Mouse (Mus musculus): ENCODE measurements around the gene Hspa8. TPM values are rescaled to one million over a fixed set of nuclear protein-coding genes. Genes with fewer than 3 reads are reported as not detected.
A peak's percentile ranks its signal among the peaks of the same experiment; 100 is the strongest.
"Not testable (repeated sequence)": the region's sequence is repeated elsewhere in the genome, so short reads cannot be mapped to it uniquely, and the experiment has no call there.

Gene Hspa8
- polyA plus RNA-seq, 1 experiment = 2,969 TPM

DNA sequence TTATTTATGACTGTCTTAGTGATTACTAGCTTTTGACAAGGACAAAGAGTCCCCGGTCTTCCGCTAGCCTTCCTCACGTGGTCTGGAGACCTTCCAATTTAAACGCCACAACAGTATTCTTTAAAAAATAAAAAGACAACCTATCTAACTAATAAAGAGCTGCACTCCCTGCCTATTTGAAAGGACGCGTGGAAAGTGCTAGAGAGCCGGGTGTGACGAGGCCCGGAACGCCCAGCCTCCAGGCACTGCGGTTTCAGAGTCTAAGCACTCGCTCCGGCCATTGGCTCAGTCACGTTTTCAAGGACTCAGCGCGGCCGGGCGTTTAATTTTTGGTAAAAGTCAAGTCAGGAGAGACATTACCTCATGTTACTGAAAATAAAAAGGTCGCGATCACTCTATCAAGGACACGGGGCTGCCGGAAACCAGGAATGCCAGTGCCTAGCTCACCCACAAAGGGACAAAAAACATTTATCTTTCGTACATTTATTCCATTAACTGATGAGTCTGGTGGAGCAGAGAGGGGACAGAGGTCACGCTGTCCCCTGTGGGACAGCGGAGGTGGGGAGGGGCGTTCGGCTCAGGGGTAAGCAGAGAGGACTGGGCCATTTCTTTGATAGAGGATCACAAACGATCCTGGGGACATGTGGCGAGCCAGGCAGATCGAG, 815 bp upstream of the Hspa8 start:
- H3K4me3 ChIP-seq (ENCODE audit: control insufficient read depth, insufficient read depth, low read length) = peak overlapping the region; percentile 77
- peak overlapping the region; percentile 97 for H3K27ac ChIP-seq (ENCODE audit: control insufficient read depth, insufficient read depth, low read length)
- H3K36me3 ChIP-seq (ENCODE audit: control insufficient read depth, insufficient read depth, low read length) = peaks cover 22% of the 10 kb centered on the region
- DNase-seq = peak; percentile 57
- TF ChIP-seq CTCF (IDR thresholded peaks at IDR 0.05; ENCODE audit: borderline replicate concordance, control insufficient read depth, extremely low read depth, insufficient read depth, low read length, poor library complexity) (no peak), POLR2A (IDR thresholded peaks at IDR 0.05; ENCODE audit: control insufficient read depth, extremely low read depth, insufficient read depth, low read length, poor library complexity) (peak; percentile 15; the same call in 1 of the 2 replicates)
- H3K27me3 ChIP-seq (ENCODE audit: control insufficient read depth, insufficient read depth, low read length) = no peaks in the 10 kb centered on the region
- peaks cover 6% of the 10 kb centered on the region; the same call in 1 of the 2 replicates for H3K4me1 ChIP-seq (replicated peaks; ENCODE audit: control insufficient read depth, insufficient read depth, low read length)
- under 1% methylated on average over 30 of the region's 30 CpGs for WGBS

DNA sequence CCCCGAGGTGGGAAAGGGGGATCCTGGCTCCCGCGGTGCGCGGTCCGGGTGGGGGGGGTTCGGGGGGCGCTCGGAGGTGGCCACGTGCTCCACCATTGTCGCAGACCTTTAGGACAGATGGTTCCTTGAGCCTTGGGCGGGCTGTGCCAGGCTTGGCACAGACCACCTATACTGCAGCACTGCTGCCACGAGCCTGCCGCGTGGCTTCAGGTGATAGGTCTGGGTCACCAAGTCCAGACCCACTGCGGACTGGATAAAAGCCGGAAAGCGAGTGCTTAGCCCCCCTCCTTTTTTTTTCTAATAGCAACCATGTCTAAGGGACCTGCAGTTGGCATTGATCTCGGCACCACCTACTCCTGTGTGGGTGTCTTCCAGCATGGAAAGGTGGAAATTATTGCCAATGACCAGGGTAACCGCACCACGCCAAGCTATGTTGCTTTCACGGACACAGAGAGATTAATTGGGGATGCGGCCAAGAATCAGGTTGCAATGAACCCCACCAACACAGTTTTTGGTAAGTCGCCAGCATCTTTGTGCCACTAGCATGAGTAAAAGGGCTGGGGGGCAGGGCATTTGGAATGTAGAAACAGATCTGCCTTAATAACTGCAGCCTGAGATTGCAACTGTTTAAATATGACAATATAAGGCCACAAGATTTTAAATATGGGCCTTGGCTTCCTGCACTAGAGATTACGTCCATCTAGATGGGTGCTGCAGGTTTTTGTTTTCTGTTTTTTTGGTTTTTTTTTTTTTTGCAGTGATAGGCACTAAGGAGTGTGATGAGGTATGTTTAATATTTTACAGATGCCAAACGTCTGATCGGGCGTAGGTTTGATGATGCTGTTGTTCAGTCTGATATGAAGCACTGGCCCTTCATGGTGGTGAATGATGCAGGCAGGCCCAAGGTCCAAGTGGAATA, 1.1 kb downstream of the Hspa8 start:
- not testable (repeated sequence) for H3K27me3 ChIP-seq (ENCODE audit: control insufficient read depth, insufficient read depth, low read length); H3K4me1 ChIP-seq (replicated peaks; ENCODE audit: control insufficient read depth, insufficient read depth, low read length)
- Histone ChIP-seq H3K4me3 (ENCODE audit: control insufficient read depth, insufficient read depth, low read length) (peak overlapping the region; percentile 91), H3K36me3 (ENCODE audit: control insufficient read depth, insufficient read depth, low read length) (peaks cover 40% of the 10 kb centered on the region), H3K27ac (ENCODE audit: control insufficient read depth, insufficient read depth, low read length) (peak overlapping the region; percentile 73)
- under 1% methylated on average over 28 of the region's 28 CpGs for WGBS
- DNase-seq = peak; percentile 22

DNA sequence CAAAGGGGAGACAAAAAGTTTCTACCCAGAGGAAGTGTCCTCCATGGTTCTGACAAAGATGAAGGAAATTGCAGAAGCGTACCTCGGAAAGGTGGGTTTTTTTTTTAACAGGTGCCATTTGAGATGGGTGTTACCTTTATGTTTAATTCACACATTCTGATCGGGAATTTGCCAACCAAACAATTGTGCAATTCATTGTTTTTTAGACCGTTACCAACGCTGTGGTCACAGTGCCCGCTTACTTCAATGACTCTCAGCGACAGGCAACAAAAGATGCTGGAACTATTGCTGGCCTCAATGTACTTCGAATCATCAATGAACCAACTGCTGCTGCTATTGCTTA, 1.7 kb downstream of the Hspa8 start:
- WGBS = 3% methylated on average over 8 of the region's 8 CpGs
- peak overlapping the region; percentile 13; the same call in 1 of the 2 replicates for H3K4me3 ChIP-seq (ENCODE audit: control insufficient read depth, insufficient read depth, low read length)
- peaks cover 45% of the 10 kb centered on the region for H3K36me3 ChIP-seq (ENCODE audit: control insufficient read depth, insufficient read depth, low read length)
- H3K4me1 ChIP-seq (replicated peaks; ENCODE audit: control insufficient read depth, insufficient read depth, low read length); DNase-seq; H3K27ac ChIP-seq (ENCODE audit: control insufficient read depth, insufficient read depth, low read length); H3K27me3 ChIP-seq (ENCODE audit: control insufficient read depth, insufficient read depth, low read length): not testable (repeated sequence)

GRCm38 (mm10) chr9:40804576-40804975, 3.8 kb downstream of the Hspa8 start:
- H3K27me3 ChIP-seq (ENCODE audit: control insufficient read depth, insufficient read depth, low read length); DNase-seq; H3K4me3 ChIP-seq (ENCODE audit: control insufficient read depth, insufficient read depth, low read length); H3K27ac ChIP-seq (ENCODE audit: control insufficient read depth, insufficient read depth, low read length); H3K4me1 ChIP-seq (replicated peaks; ENCODE audit: control insufficient read depth, insufficient read depth, low read length): not testable (repeated sequence)
- 92% methylated on average over 3 of the region's 3 CpGs for WGBS
- peaks cover 46% of the 10 kb centered on the region for H3K36me3 ChIP-seq (ENCODE audit: control insufficient read depth, insufficient read depth, low read length)

DNA sequence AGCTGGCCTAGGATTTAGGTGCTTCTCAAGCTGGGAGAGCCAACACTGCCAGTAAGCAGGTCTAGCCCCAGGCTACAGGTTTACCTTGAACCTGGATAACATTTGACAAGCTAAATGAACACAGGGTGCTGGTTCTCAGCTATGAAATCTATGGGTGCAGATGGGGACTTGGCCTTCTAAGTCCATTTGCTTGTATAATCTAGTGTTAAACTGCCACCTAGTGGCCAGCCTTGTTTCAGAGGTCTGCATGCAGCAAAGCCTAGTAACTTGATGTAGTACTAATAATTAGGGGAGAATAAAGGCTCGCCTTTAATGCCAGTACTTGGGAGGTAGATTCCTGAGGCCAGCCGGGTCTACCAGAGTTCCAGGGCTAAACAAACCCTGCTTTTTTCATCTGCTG, 4.5 kb downstream of the Hspa8 start:
- TF ChIP-seq POLR2A (IDR thresholded peaks at IDR 0.05; ENCODE audit: control insufficient read depth, extremely low read depth, insufficient read depth, low read length, poor library complexity) (no peak), CTCF (IDR thresholded peaks at IDR 0.05; ENCODE audit: borderline replicate concordance, control insufficient read depth, extremely low read depth, insufficient read depth, low read length, poor library complexity) (no peak)
- Histone ChIP-seq H3K4me1 (replicated peaks; ENCODE audit: control insufficient read depth, insufficient read depth, low read length) (no peaks in the 10 kb centered on the region), H3K36me3 (ENCODE audit: control insufficient read depth, insufficient read depth, low read length) (peaks cover 46% of the 10 kb centered on the region), H3K27me3 (ENCODE audit: control insufficient read depth, insufficient read depth, low read length) (no peaks in the 10 kb centered on the region), H3K4me3 (ENCODE audit: control insufficient read depth, insufficient read depth, low read length) (no peak overlapping the region), H3K27ac (ENCODE audit: control insufficient read depth, insufficient read depth, low read length) (no peak overlapping the region)
- WGBS = 76% methylated on average over 2 of the region's 2 CpGs
- DNase-seq = peak; percentile 75

DNA sequence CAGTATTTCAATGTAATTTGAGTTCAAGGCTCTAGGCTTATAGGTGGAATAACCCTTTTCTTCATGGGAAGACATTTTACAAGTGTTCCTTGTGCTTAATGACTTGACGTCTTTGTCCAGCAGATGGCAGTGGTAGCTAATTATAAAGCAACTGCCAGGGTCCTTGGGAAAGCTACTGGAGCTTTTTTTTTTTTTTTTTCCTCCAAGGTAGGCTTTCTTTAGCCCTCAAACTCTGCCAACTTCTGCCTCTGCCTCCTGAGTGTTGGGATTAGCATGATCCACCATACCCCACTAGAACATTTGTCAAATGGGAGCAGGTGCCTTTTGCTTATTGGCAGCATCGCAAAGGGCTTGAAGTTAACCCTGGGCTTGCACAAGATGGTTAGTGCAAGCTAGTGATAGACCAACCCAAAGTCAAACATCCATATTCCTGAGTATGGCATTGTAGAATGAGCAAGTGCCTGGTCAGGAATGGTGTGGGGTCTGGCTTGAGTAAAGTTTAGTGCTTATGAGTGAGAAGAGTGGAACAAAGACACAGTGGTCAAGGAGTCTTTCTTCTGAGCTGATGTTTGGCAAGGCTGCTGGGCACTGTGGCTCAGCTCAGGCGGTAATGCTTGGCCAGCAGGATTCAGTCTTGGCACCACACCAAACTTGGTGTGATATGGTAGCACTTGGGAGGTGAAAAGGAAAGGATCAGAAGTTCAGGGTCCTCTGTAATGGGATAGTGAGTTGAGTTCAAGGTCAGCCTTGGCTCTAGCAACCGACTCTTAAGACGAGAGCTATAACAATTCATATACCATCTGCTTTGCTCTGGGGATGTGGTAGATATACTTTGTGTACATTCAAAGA, 5.9 kb downstream of the Hspa8 start:
- WGBS = 72% methylated on average over 5 of the region's 5 CpGs
- H3K4me1 ChIP-seq (replicated peaks; ENCODE audit: control insufficient read depth, insufficient read depth, low read length) = no peaks in the 10 kb centered on the region
- peaks cover 46% of the 10 kb centered on the region for H3K36me3 ChIP-seq (ENCODE audit: control insufficient read depth, insufficient read depth, low read length)
- H3K27me3 ChIP-seq (ENCODE audit: control insufficient read depth, insufficient read depth, low read length) = no peaks in the 10 kb centered on the region
- TF ChIP-seq POLR2A (IDR thresholded peaks at IDR 0.05; ENCODE audit: control insufficient read depth, extremely low read depth, insufficient read depth, low read length, poor library complexity) (no peak), CTCF (IDR thresholded peaks at IDR 0.05; ENCODE audit: borderline replicate concordance, control insufficient read depth, extremely low read depth, insufficient read depth, low read length, poor library complexity) (no peak)
- peak; percentile 8 for DNase-seq
- H3K4me3 ChIP-seq (ENCODE audit: control insufficient read depth, insufficient read depth, low read length) = no peak overlapping the region
- H3K27ac ChIP-seq (ENCODE audit: control insufficient read depth, insufficient read depth, low read length) = no peak overlapping the region
